Mouse (Mus musculus): ENCODE measurements around the gene Efcab11.

DNA sequence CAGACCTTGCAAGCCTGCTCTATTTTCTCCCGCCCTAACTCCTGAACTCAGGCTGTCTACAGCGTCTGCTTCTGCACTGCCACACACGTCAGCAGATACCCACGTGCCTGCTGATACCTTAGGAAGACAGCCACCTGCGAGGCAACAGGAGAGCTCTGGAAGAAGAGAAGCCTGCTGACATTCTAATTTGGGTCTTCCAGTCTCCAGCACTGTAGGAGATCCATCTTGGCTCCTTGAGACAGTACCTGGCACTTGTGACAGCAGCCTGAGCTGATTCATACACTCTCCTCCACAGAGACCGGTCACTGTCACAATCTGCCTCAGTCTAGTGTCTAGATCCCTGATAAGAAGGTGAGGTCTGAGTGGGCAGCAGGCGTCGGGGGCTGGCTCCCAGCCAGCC, 182.0 kb downstream of the Efcab11 start:
- TF ChIP-seq EP300 (optimal IDR thresholded peaks at IDR 0.05) (no peak), CTCF (IDR thresholded peaks at IDR 0.05; ENCODE audit: low read depth) (no peak)
